Mouse (Mus musculus): ENCODE measurements at regions not wholly inside any gene's neighbourhood (a gene's known extent, or its start where the extent isn't known, plus 50 kb on each side); places are given as distances from the start of the nearest gene placed in this dataset.

- H3K4me3 ChIP-seq (ENCODE audit: low read depth, low read length), result no peak overlapping the region
- no peaks in the 10 kb centered on the region for H3K36me3 ChIP-seq (ENCODE audit: control insufficient read depth, insufficient read depth, low read length)
- 62% methylated on average over 2 of the region's 2 CpGs for WGBS
- no peaks in the 10 kb centered on the region for H3K4me1 ChIP-seq (ENCODE audit: control insufficient read depth, insufficient read depth, insufficient read length, low read length)
- TF ChIP-seq CTCF (IDR thresholded peaks at IDR 0.05; ENCODE audit: extremely low read depth, insufficient read length, insufficient replicate concordance, low read depth, low read length) (no peak), POLR2A (IDR thresholded peaks at IDR 0.05; ENCODE audit: low read depth, low read length) (no peak)
- no peak overlapping the region for H3K27ac ChIP-seq (ENCODE audit: insufficient read depth, low read depth, low read length)
- H3K27me3 ChIP-seq (ENCODE audit: control insufficient read depth, insufficient read depth, low read length), result no peaks in the 10 kb centered on the region
Observed at GRCm38 (mm10) chr3:63638572-63638971, 154.9 kb upstream of the Gm34302 start.

GRCm38 (mm10) chr3:63637913-63638312 lies 154.2 kb upstream of the Gm34302 start:
- 88% methylated on average over 5 of the region's 5 CpGs for WGBS
- Histone ChIP-seq H3K4me3 (ENCODE audit: low read depth, low read length) (no peak overlapping the region), H3K27me3 (ENCODE audit: control insufficient read depth, insufficient read depth, low read length) (no peaks in the 10 kb centered on the region), H3K4me1 (ENCODE audit: control insufficient read depth, insufficient read depth, insufficient read length, low read length) (no peaks in the 10 kb centered on the region), H3K27ac (ENCODE audit: insufficient read depth, low read depth, low read length) (no peak overlapping the region), H3K36me3 (ENCODE audit: control insufficient read depth, insufficient read depth, low read length) (no peaks in the 10 kb centered on the region)
- TF ChIP-seq POLR2A (IDR thresholded peaks at IDR 0.05; ENCODE audit: low read depth, low read length) (no peak), CTCF (IDR thresholded peaks at IDR 0.05; ENCODE audit: extremely low read depth, insufficient read length, insufficient replicate concordance, low read depth, low read length) (no peak)

DNA sequence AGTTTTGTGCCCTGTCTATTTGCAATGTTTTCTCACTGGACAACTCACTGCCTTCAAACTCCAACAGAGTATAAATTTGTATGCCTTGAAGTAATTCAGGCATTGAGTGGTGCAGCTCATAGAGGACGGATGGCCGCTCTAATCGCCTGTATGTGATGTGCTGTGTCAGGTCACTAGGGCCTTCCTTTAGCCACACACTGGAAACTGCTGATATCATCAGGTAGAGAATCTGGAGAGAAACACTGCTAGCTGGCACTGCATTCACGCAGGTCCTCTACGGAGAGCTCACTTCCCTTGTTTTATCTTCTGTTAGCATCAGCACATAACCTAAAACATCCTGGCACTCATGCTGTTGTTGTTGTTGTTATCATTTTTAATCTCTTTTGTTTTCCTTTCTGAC lies 144.0 kb upstream of the Gm34302 start:
- Histone ChIP-seq H3K36me3 (ENCODE audit: control insufficient read depth, insufficient read depth, low read length) (no peaks in the 10 kb centered on the region), H3K27me3 (ENCODE audit: control insufficient read depth, insufficient read depth, low read length) (no peaks in the 10 kb centered on the region), H3K27ac (ENCODE audit: insufficient read depth, low read depth, low read length) (no peak overlapping the region), H3K4me1 (ENCODE audit: control insufficient read depth, insufficient read depth, insufficient read length, low read length) (no peaks in the 10 kb centered on the region), H3K4me3 (ENCODE audit: low read depth, low read length) (no peak overlapping the region)
- WGBS, result 90% methylated on average over 5 of the region's 5 CpGs
- TF ChIP-seq CTCF (IDR thresholded peaks at IDR 0.05; ENCODE audit: extremely low read depth, insufficient read length, insufficient replicate concordance, low read depth, low read length) (no peak), POLR2A (IDR thresholded peaks at IDR 0.05; ENCODE audit: low read depth, low read length) (no peak)

DNA sequence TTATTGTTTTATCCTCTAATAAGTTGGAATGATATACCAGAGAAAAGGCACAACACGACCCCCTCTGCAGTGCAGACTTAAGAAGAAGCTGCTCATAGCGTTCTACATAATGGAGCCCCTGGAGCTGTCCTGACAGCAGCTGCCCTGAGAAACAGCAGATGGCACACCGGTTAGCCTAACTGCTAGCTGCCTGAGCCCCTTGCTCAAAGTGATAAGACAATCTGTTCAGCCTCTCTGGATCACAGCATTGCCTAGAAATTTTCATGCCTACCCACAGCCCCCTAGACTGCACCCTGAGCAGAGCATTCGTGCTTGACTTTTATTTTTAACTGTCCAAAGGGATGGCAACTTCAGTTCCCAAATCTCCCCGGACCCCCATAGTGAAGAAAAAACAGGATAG lies 132.4 kb upstream of the Gm34302 start:
- no peak overlapping the region for H3K27ac ChIP-seq (ENCODE audit: insufficient read depth, low read depth, low read length)
- H3K4me3 ChIP-seq (ENCODE audit: low read depth, low read length), result no peak overlapping the region
- TF ChIP-seq POLR2A (IDR thresholded peaks at IDR 0.05; ENCODE audit: low read depth, low read length) (no peak), CTCF (IDR thresholded peaks at IDR 0.05; ENCODE audit: extremely low read depth, insufficient read length, insufficient replicate concordance, low read depth, low read length) (no peak)
- no peaks in the 10 kb centered on the region for H3K36me3 ChIP-seq (ENCODE audit: control insufficient read depth, insufficient read depth, low read length)
- no peaks in the 10 kb centered on the region for H3K27me3 ChIP-seq (ENCODE audit: control insufficient read depth, insufficient read depth, low read length)
- whole genome bisulfite sequencing, result 50% methylated on average over 5 of the region's 5 CpGs
- H3K4me1 ChIP-seq (ENCODE audit: control insufficient read depth, insufficient read depth, insufficient read length, low read length), result no peaks in the 10 kb centered on the region

DNA sequence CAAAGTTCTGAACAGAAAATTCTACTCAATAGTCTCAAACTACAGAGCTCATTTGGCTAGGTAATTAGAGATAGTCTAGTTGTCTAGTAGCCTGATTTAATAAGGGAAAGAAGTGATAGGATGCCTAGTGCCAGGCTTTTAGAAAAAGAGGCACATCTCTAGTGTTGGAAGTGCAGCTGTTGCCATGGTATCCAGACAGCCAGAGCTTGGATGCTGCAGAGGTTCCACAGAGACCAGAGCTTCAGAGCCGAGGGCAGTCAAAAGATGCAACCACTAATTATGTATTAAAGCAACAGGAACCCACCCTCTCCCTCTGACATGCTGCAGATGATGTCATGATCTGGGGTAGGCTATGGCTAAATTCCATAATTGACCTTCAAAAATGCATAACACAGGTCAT lies 130.0 kb upstream of the Gm34302 start:
- 47% methylated on average over 1 of the region's 1 CpGs for WGBS
- Histone ChIP-seq H3K27me3 (ENCODE audit: control insufficient read depth, insufficient read depth, low read length) (no peaks in the 10 kb centered on the region), H3K36me3 (ENCODE audit: control insufficient read depth, insufficient read depth, low read length) (no peaks in the 10 kb centered on the region), H3K4me1 (ENCODE audit: control insufficient read depth, insufficient read depth, insufficient read length, low read length) (peaks cover 4% of the 10 kb centered on the region; the same call in 1 of the 2 replicates), H3K27ac (ENCODE audit: insufficient read depth, low read depth, low read length) (no peak overlapping the region), H3K4me3 (ENCODE audit: low read depth, low read length) (no peak overlapping the region)
- TF ChIP-seq POLR2A (IDR thresholded peaks at IDR 0.05; ENCODE audit: low read depth, low read length) (no peak), CTCF (IDR thresholded peaks at IDR 0.05; ENCODE audit: extremely low read depth, insufficient read length, insufficient replicate concordance, low read depth, low read length) (no peak)

DNA sequence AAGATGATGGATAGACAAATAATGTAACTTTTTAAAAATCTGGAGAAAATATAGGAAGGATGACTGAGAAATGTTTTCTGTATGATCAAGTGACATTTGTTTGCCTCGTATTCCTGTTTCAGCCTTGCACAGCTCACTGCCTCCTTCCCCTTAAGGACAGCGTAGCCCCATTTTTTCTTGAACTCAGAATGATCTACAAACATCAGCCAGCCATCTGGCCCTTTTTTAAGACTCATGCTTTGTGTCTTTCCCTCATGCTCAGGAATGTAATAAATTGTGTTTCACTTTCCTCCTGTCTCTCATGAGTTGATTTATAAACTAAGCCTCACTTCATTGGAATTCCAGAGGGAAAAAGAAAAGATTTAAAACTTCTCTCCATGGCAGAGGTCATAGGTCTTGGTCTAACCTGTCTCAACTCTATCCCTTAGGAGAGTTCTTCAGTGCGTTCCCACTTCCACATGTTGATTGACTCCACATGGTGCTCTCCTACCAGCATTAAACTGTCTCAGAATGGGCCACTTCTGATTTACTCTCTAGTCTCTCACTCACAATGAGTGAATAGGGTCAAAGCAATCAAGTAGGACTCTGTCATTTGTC lies 129.2 kb upstream of the Gm34302 start:
- 65% methylated on average over 3 of the region's 3 CpGs for WGBS
- H3K27ac ChIP-seq (ENCODE audit: insufficient read depth, low read depth, low read length), result no peak overlapping the region
- H3K4me1 ChIP-seq (ENCODE audit: control insufficient read depth, insufficient read depth, insufficient read length, low read length), result peaks cover 4% of the 10 kb centered on the region; the same call in 1 of the 2 replicates
- no peak overlapping the region for H3K4me3 ChIP-seq (ENCODE audit: low read depth, low read length)
- TF ChIP-seq POLR2A (IDR thresholded peaks at IDR 0.05; ENCODE audit: low read depth, low read length) (no peak), CTCF (IDR thresholded peaks at IDR 0.05; ENCODE audit: extremely low read depth, insufficient read length, insufficient replicate concordance, low read depth, low read length) (no peak)
- no peaks in the 10 kb centered on the region for H3K36me3 ChIP-seq (ENCODE audit: control insufficient read depth, insufficient read depth, low read length)
- H3K27me3 ChIP-seq (ENCODE audit: control insufficient read depth, insufficient read depth, low read length), result no peaks in the 10 kb centered on the region

- no peaks in the 10 kb centered on the region for H3K27me3 ChIP-seq (ENCODE audit: control insufficient read depth, insufficient read depth, low read length)
- 28% methylated on average over 5 of the region's 5 CpGs for WGBS
- TF ChIP-seq CTCF (IDR thresholded peaks at IDR 0.05; ENCODE audit: extremely low read depth, insufficient read length, insufficient replicate concordance, low read depth, low read length) (no peak), POLR2A (IDR thresholded peaks at IDR 0.05; ENCODE audit: low read depth, low read length) (no peak)
- no peak overlapping the region for H3K4me3 ChIP-seq (ENCODE audit: low read depth, low read length)
- no peak overlapping the region for H3K27ac ChIP-seq (ENCODE audit: insufficient read depth, low read depth, low read length)
- H3K36me3 ChIP-seq (ENCODE audit: control insufficient read depth, insufficient read depth, low read length), result no peaks in the 10 kb centered on the region
- peaks cover 4% of the 10 kb centered on the region; the same call in 1 of the 2 replicates for H3K4me1 ChIP-seq (ENCODE audit: control insufficient read depth, insufficient read depth, insufficient read length, low read length)
Observed at GRCm38 (mm10) chr3:63610113-63610919, 126.6 kb upstream of the Gm34302 start.

Data from small intestine, adult 2 months (tissue).